Mouse (Mus musculus) midbrain, embryonic 13.5 days (tissue): ENCODE measurements around the gene Ldhc. TPM values are rescaled to one million over a fixed set of nuclear protein-coding genes. Genes with fewer than 3 reads are reported as not detected.
A peak's percentile ranks its signal among the peaks of the same experiment; 100 is the strongest.

Experiments used
- ATAC-seq: fragments of 200-750 bp; cut with Nextera tagmentation; 2 replicates; pipeline ENCODE4 v1.8.0; 2017; ENCODE audit warnings: mild to moderate bottlenecking, moderate TSS enrichment, moderate library complexity
- H3K27ac ChIP-seq: fragments of 300-500 bp; sonication (generic); 2 replicates; pipeline ENCODE4 v1.5.1; 2015; ENCODE audit warnings: inconsistent platforms, mild to moderate bottlenecking, moderate library complexity
- H3K27me3 ChIP-seq: fragments of 300-500 bp; sonication (generic); 2 replicates; pipeline ENCODE4 v1.6.1; 2015; ENCODE audit warnings: mild to moderate bottlenecking, inconsistent platforms
- H3K36me3 ChIP-seq: fragments of 300-500 bp; sonication (generic); 2 replicates; pipeline ENCODE4 v1.6.1; 2015; ENCODE audit warnings: mild to moderate bottlenecking, inconsistent platforms
- H3K4me1 ChIP-seq: fragments of 300-500 bp; sonication (generic); replicated peaks from 2 replicates; pipeline ENCODE4 v1.6.1; 2015; ENCODE audit warnings: inconsistent platforms
- H3K4me2 ChIP-seq: fragments of 300-500 bp; sonication (generic); replicated peaks from 2 replicates; pipeline ENCODE4 v1.6.1; 2015; ENCODE audit warnings: moderate library complexity, mild to moderate bottlenecking, inconsistent platforms
- H3K4me3 ChIP-seq: fragments of 300-500 bp; sonication (generic); replicated peaks from 2 replicates; pipeline ENCODE4 v1.5.1; 2015; ENCODE audit warnings: mild to moderate bottlenecking, inconsistent platforms
- H3K9ac ChIP-seq: fragments of 300-500 bp; sonication (generic); replicated peaks from 2 replicates; pipeline ENCODE4 v1.6.1; 2015; ENCODE audit warnings: mild to moderate bottlenecking, inconsistent platforms
- H3K9me3 ChIP-seq: fragments of 300-500 bp; sonication (generic); 2 replicates; pipeline ENCODE4 v1.6.1; 2016; ENCODE audit warnings: mild to moderate bottlenecking, inconsistent platforms
- WGBS: fragments of 180-500 bp; shearing (Covaris S2); methylation state at CpG from one replicate; pipeline ENCODE4 v1.1.7; 2015; 5-methylcytosine and 5-hydroxymethylcytosine counted together
- polyA plus RNA-seq: library from polyadenylated mRNA; unstranded; fragments of >200 nt; fragmentation: Nextera tagmentation; extraction: Ambion mirVana; gene quantifications from 2 replicates; pipeline ENCODE4 v1.2.1, GENCODE M21; 2015

The Ldhc gene
- polyA plus RNA-seq, 1 experiment from 2014 or later: 0.22 TPM

GRCm38 (mm10) chr7:46834994-46835610, 25.9 kb upstream of the Ldhc start:
- peaks cover 28% of the 10 kb centered on the region for H3K4me1 ChIP-seq
- ATAC-seq: no peak; the same call in 1 of the 2 replicates
- no peaks in the 10 kb centered on the region for H3K27me3 ChIP-seq
- no peak overlapping the region for H3K4me2 ChIP-seq
- WGBS: 28% methylated on average over 14 of the region's 14 CpGs
- peak overlapping the region; percentile 39; the same call in 1 of the 2 replicates for H3K27ac ChIP-seq
- no peak overlapping the region; the same call in 1 of the 2 replicates for H3K9ac ChIP-seq
- H3K4me3 ChIP-seq: no peak overlapping the region
- H3K36me3 ChIP-seq: no peaks in the 10 kb centered on the region
- H3K9me3 ChIP-seq: no peaks in the 10 kb centered on the region

GRCm38 (mm10) chr7:46836357-46836756, 24.6 kb upstream of the Ldhc start:
- no peak overlapping the region for H3K4me3 ChIP-seq
- no peaks in the 10 kb centered on the region for H3K36me3 ChIP-seq
- 87% methylated on average over 5 of the region's 5 CpGs for WGBS
- no peak for ATAC-seq
- no peak overlapping the region for H3K4me2 ChIP-seq
- H3K9me3 ChIP-seq: no peaks in the 10 kb centered on the region
- 0 out of 2 replicates have a peak, but pooled peaks cover 2% of the 10 kb centered on the region for H3K27me3 ChIP-seq
- no peak overlapping the region for H3K27ac ChIP-seq
- no peak overlapping the region for H3K9ac ChIP-seq
- H3K4me1 ChIP-seq: peaks cover 28% of the 10 kb centered on the region

- Histone ChIP-seq H3K36me3 (no peaks in the 10 kb centered on the region), H3K4me1 (peaks cover 28% of the 10 kb centered on the region), H3K4me2 (no peak overlapping the region), H3K27me3 (0 out of 2 replicates have a peak, but pooled peaks cover 7% of the 10 kb centered on the region), H3K27ac (no peak overlapping the region), H3K4me3 (no peak overlapping the region), H3K9me3 (no peaks in the 10 kb centered on the region), H3K9ac (no peak overlapping the region)
- ATAC-seq: no peak
- 28% methylated on average over 5 of the region's 5 CpGs for WGBS
Observed at GRCm38 (mm10) chr7:46837073-46837472, 23.9 kb upstream of the Ldhc start.

- Histone ChIP-seq H3K4me2 (peak overlapping the region; percentile 9; the same call in 1 of the 2 replicates), H3K9me3 (no peaks in the 10 kb centered on the region), H3K27ac (no peak overlapping the region), H3K27me3 (0 out of 2 replicates have a peak, but pooled peaks cover 7% of the 10 kb centered on the region), H3K9ac (no peak overlapping the region), H3K4me1 (peaks cover 28% of the 10 kb centered on the region), H3K4me3 (no peak overlapping the region), H3K36me3 (no peaks in the 10 kb centered on the region)
- 0 out of 2 replicates have a peak, but pooled peaks have one; percentile 14 for ATAC-seq
- 1% methylated on average over 9 of the region's 9 CpGs for WGBS
Observed at GRCm38 (mm10) chr7:46838104-46838671, 22.8 kb upstream of the Ldhc start.

GRCm38 (mm10) chr7:46838891-46839302, 22.1 kb upstream of the Ldhc start:
- no peaks in the 10 kb centered on the region for H3K36me3 ChIP-seq
- peak overlapping the region; percentile 9 for H3K4me2 ChIP-seq
- H3K9ac ChIP-seq: no peak overlapping the region
- H3K9me3 ChIP-seq: no peaks in the 10 kb centered on the region
- 0 out of 2 replicates have a peak overlapping the region, but pooled peaks have one; percentile 16 for H3K27ac ChIP-seq
- peaks cover 28% of the 10 kb centered on the region for H3K4me1 ChIP-seq
- H3K4me3 ChIP-seq: no peak overlapping the region
- 6% methylated on average over 8 of the region's 8 CpGs for WGBS
- peak; percentile 63; the same call in 1 of the 2 replicates for ATAC-seq
- 0 out of 2 replicates have a peak, but pooled peaks cover 11% of the 10 kb centered on the region for H3K27me3 ChIP-seq

- Histone ChIP-seq H3K9ac (no peak overlapping the region), H3K4me1 (peaks cover 28% of the 10 kb centered on the region), H3K27ac (no peak overlapping the region), H3K36me3 (no peaks in the 10 kb centered on the region), H3K4me3 (no peak overlapping the region), H3K27me3 (0 out of 2 replicates have a peak, but pooled peaks cover 16% of the 10 kb centered on the region), H3K4me2 (no peak overlapping the region; the same call in 1 of the 2 replicates), H3K9me3 (no peaks in the 10 kb centered on the region)
- no peak for ATAC-seq
- WGBS: 39% methylated on average over 7 of the region's 7 CpGs
Observed at GRCm38 (mm10) chr7:46839446-46839845, 21.6 kb upstream of the Ldhc start.

GRCm38 (mm10) chr7:46839861-46840260, 21.1 kb upstream of the Ldhc start:
- Histone ChIP-seq H3K4me3 (no peak overlapping the region), H3K27ac (no peak overlapping the region), H3K36me3 (no peaks in the 10 kb centered on the region), H3K27me3 (0 out of 2 replicates have a peak, but pooled peaks cover 16% of the 10 kb centered on the region), H3K9ac (no peak overlapping the region), H3K9me3 (no peaks in the 10 kb centered on the region), H3K4me1 (peaks cover 28% of the 10 kb centered on the region), H3K4me2 (no peak overlapping the region)
- 83% methylated on average over 5 of the region's 5 CpGs for WGBS
- no peak for ATAC-seq

GRCm38 (mm10) chr7:46840326-46840725, 20.7 kb upstream of the Ldhc start:
- no peak overlapping the region for H3K4me2 ChIP-seq
- H3K4me1 ChIP-seq: peaks cover 28% of the 10 kb centered on the region
- H3K4me3 ChIP-seq: no peak overlapping the region
- no peak overlapping the region for H3K9ac ChIP-seq
- no peak overlapping the region for H3K27ac ChIP-seq
- 57% methylated on average over 4 of the region's 4 CpGs for WGBS
- H3K36me3 ChIP-seq: no peaks in the 10 kb centered on the region
- H3K27me3 ChIP-seq: 0 out of 2 replicates have a peak, but pooled peaks cover 16% of the 10 kb centered on the region
- ATAC-seq: no peak
- no peaks in the 10 kb centered on the region for H3K9me3 ChIP-seq

GRCm38 (mm10) chr7:46840787-46841525, 20.0 kb upstream of the Ldhc start, which contains the start of gene Ldha:
Gene Ldha, plus strand, starts transcription at chr7:46841475.
- no peak within 1 kb of the TSS for H3K4me2 ChIP-seq
- H3K4me3 ChIP-seq: no peak within 1 kb of the TSS
- H3K27me3 ChIP-seq: 0 out of 2 replicates have a peak, but pooled peaks cover 16% of the 10 kb centered on the region
- no peaks in the 10 kb centered on the region for H3K9me3 ChIP-seq
- H3K36me3 ChIP-seq: no peaks in the 10 kb centered on the region
- WGBS: 30% methylated on average over 6 of the region's 6 CpGs
- H3K27ac ChIP-seq: no peak within 1 kb of the TSS
- H3K9ac ChIP-seq: no peak within 1 kb of the TSS
- H3K4me1 ChIP-seq: peaks cover 27% of the 10 kb centered on the region
- ATAC-seq: no peak

GRCm38 (mm10) chr7:46842278-46842677, 18.7 kb upstream of the Ldhc start:
- peaks cover 38% of the 10 kb centered on the region for H3K4me1 ChIP-seq
- 30% methylated on average over 5 of the region's 5 CpGs for WGBS
- H3K27ac ChIP-seq: no peak overlapping the region
- H3K4me2 ChIP-seq: no peak overlapping the region
- H3K9me3 ChIP-seq: no peaks in the 10 kb centered on the region
- H3K9ac ChIP-seq: no peak overlapping the region
- no peak for ATAC-seq
- no peaks in the 10 kb centered on the region for H3K36me3 ChIP-seq
- 0 out of 2 replicates have a peak, but pooled peaks cover 16% of the 10 kb centered on the region for H3K27me3 ChIP-seq
- no peak overlapping the region for H3K4me3 ChIP-seq

GRCm38 (mm10) chr7:46843576-46843975, 17.4 kb upstream of the Ldhc start:
- Histone ChIP-seq H3K27ac (no peak overlapping the region), H3K27me3 (0 out of 2 replicates have a peak, but pooled peaks cover 16% of the 10 kb centered on the region), H3K36me3 (peaks cover under 1% of the 10 kb centered on the region), H3K4me3 (no peak overlapping the region), H3K9me3 (no peaks in the 10 kb centered on the region), H3K4me1 (peaks cover 34% of the 10 kb centered on the region), H3K4me2 (no peak overlapping the region), H3K9ac (no peak overlapping the region)
- 91% methylated on average over 4 of the region's 4 CpGs for WGBS
- ATAC-seq: no peak
